ENCODE assay signal across 9 mouse cellular contexts in the genomic region with DNA sequence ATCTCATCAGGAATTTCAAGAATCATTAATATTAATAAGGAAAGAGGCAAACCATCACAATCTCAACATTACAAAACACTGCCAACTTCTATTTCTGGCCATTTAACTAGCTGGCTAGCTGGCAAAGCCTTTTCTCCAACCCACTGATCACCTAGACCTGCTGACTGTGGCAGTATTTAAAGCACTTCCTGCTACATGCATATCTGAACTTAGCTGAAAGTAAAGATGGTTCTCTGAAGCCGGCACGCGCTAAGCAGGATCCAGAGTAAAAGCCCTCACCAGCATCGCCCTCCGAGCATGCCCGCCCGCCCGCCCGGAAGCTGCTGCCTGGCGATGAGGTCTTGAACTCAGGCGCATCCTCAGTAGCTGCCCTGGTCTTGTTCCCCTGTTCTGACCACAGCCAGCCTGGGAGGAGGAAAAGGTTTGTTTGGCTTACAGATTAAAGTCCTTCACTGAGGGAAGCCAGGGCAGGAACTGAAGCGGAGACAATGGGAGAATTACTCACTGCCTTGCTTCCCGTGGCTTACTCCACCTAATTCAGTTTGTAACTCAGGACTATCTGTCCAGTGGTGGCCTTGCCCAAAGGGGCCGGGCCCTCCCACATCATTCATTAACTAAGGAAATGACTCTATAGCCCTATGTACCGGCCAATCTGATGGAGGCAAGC. TPM values are rescaled to one million over a fixed set of nuclear protein-coding genes. Genes with fewer than 3 reads are reported as not detected.
DNase-seq lines count a peak whose midpoint lies in the region; ATAC-seq and TF ChIP-seq lines count a peak whose summit lies in the region.
"Had no signal": no experiment of that assay in that cellular context is flagged by ENCODE, and none has a peak within 500 bp of the region (broad histone marks: within the 10 kb centered on the region; RNA-seq: fewer than 3 reads in every experiment).

No protein-coding gene starts in this region.

- H3K36me3 ChIP-seq in forebrain, embryonic 11.5 days (ENCODE audit: control insufficient read depth, insufficient read depth, low read length): no peaks in the 10 kb centered on the region
- H3K36me3 ChIP-seq in forebrain, embryonic 15.5 days: no peaks in the 10 kb centered on the region
- H3K36me3 ChIP-seq in liver, embryonic 11.5 days (ENCODE audit: control insufficient read depth, insufficient read depth, low read length): no peaks in the 10 kb centered on the region
- no peaks in the 10 kb centered on the region for H3K36me3 ChIP-seq in stomach, postnatal 0 days (ENCODE audit: control insufficient read depth, insufficient read depth, low read length)

- H3K27ac ChIP-seq in forebrain, embryonic 11.5 days (ENCODE audit: low read depth, low read length): no peak overlapping the region
- no peak overlapping the region for H3K27ac ChIP-seq in forebrain, embryonic 15.5 days (replicated peaks)
- no peak overlapping the region for H3K27ac ChIP-seq in liver, embryonic 11.5 days (ENCODE audit: low read depth, low read length)
- no peak overlapping the region; the same call in 1 of the 2 replicates for H3K27ac ChIP-seq in stomach, postnatal 0 days (replicated peaks)

- H3K9me3 ChIP-seq in forebrain, embryonic 11.5 days (ENCODE audit: control insufficient read depth, low read length): no peaks in the 10 kb centered on the region
- H3K9me3 ChIP-seq in forebrain, embryonic 15.5 days: no peaks in the 10 kb centered on the region
- H3K9me3 ChIP-seq in liver, embryonic 11.5 days (ENCODE audit: control insufficient read depth, low read length): no peaks in the 10 kb centered on the region
- H3K9me3 ChIP-seq in stomach, postnatal 0 days (ENCODE audit: control insufficient read depth, low read length): no peaks in the 10 kb centered on the region

- no peak for TF ChIP-seq EP300 in stomach, postnatal 0 days (optimal IDR thresholded peaks at IDR 0.05)

- no peak overlapping the region for H3K9ac ChIP-seq in forebrain, embryonic 11.5 days (ENCODE audit: low read length)
- H3K9ac ChIP-seq in forebrain, embryonic 15.5 days (replicated peaks): no peak overlapping the region
- no peak overlapping the region for H3K9ac ChIP-seq in liver, embryonic 11.5 days (ENCODE audit: low read depth, low read length)
- H3K9ac ChIP-seq in stomach, postnatal 0 days (ENCODE audit: low read length): no peak overlapping the region

- H3K4me1 ChIP-seq in forebrain, embryonic 11.5 days (replicated peaks; ENCODE audit: control insufficient read depth, insufficient read depth, low read length): no peaks in the 10 kb centered on the region
- no peaks in the 10 kb centered on the region for H3K4me1 ChIP-seq in forebrain, embryonic 15.5 days
- no peaks in the 10 kb centered on the region for H3K4me1 ChIP-seq in liver, embryonic 11.5 days (replicated peaks; ENCODE audit: control insufficient read depth, insufficient read depth, low read length)
- H3K4me1 ChIP-seq in stomach, postnatal 0 days (replicated peaks; ENCODE audit: control insufficient read depth, insufficient read depth): no peaks in the 10 kb centered on the region

- H3K4me2 ChIP-seq in forebrain, embryonic 11.5 days (ENCODE audit: low read depth, low read length, severe bottlenecking): no peak overlapping the region
- H3K4me2 ChIP-seq in forebrain, embryonic 15.5 days (replicated peaks): no peak overlapping the region
- H3K4me2 ChIP-seq in liver, embryonic 11.5 days: peak overlapping the region; percentile 32; the same call in 1 of the 2 replicates
- no peak overlapping the region for H3K4me2 ChIP-seq in stomach, postnatal 0 days (replicated peaks; ENCODE audit: low read depth)

- intact Hi-C loops in heart, postnatal 10 days (cut with DNase I): loop anchor here (5.0 kb wide), 1 partner anchor 59 kb away; no protein-coding TSS in a partner anchor

- no peak for ATAC-seq in forebrain, embryonic 11.5 days (replicated peaks; ENCODE audit: low FRiP score)
- ATAC-seq in forebrain, embryonic 15.5 days (replicated peaks): no peak
- no peak for ATAC-seq in liver, embryonic 11.5 days (replicated peaks; ENCODE audit: low FRiP score)
- ATAC-seq in stomach, postnatal 0 days (ENCODE audit: low FRiP score, low TSS enrichment): peak; percentile 87

- no peaks in the 10 kb centered on the region for H3K27me3 ChIP-seq in forebrain, embryonic 11.5 days (ENCODE audit: control insufficient read depth, insufficient read depth, low read length)
- no peaks in the 10 kb centered on the region for H3K27me3 ChIP-seq in forebrain, embryonic 15.5 days
- no peaks in the 10 kb centered on the region for H3K27me3 ChIP-seq in liver, embryonic 11.5 days (replicated peaks; ENCODE audit: control insufficient read depth, insufficient read depth, low read length)
- no peaks in the 10 kb centered on the region for H3K27me3 ChIP-seq in stomach, postnatal 0 days (ENCODE audit: control insufficient read depth, insufficient read depth, low read length)
- H3K27me3 ChIP-seq: CH12.LX had no signal

- H3K4me3 ChIP-seq in forebrain, embryonic 11.5 days (ENCODE audit: low read depth, low read length): no peak overlapping the region
- H3K4me3 ChIP-seq in forebrain, embryonic 15.5 days: no peak overlapping the region
- H3K4me3 ChIP-seq in liver, embryonic 11.5 days (ENCODE audit: low read depth, low read length): no peak overlapping the region
- no peak overlapping the region for H3K4me3 ChIP-seq in stomach, postnatal 0 days (ENCODE audit: low read depth, low read length)

- 54% methylated on average over 15 of the region's 15 CpGs for WGBS in forebrain, embryonic 11.5 days
- 58% methylated on average over 15 of the region's 15 CpGs for WGBS in forebrain, embryonic 15.5 days
- 33% methylated on average over 15 of the region's 15 CpGs for WGBS in liver, embryonic 11.5 days
- 62% methylated on average over 15 of the region's 15 CpGs for WGBS in stomach, postnatal 0 days

- DNase-seq in forebrain, embryonic 11.5 days (ENCODE audit: low spot score): peak; percentile 49
- peak; percentile 29 to 48 for DNase-seq in heart, postnatal 10 days
- peak; percentile 37 for DNase-seq in liver, embryonic 11.5 days (ENCODE audit: low spot score)
- DNase-seq in stomach, postnatal 0 days (ENCODE audit: low spot score): peak; percentile 25
- no peak for DNase-seq in layer of hippocampus, postnatal 36 days
- no peak for DNase-seq in right cerebral cortex, postnatal 10 days (ENCODE audit: low spot score in 2 of 2)
- no peak for DNase-seq in spleen, postnatal 36 days (ENCODE audit: low spot score in 2 of 2)

- no peak for TF ChIP-seq CTCF in stomach, postnatal 0 days (IDR thresholded peaks at IDR 0.05; ENCODE audit: low read depth)

RNA-seq across cellular contexts. Expression of a gene that starts 18.1 kb away (rescaled TPM):
- polyA plus RNA-seq in forebrain, embryonic 11.5 days (2014; fragmentation: Nextera tagmentation; extraction: Ambion mirVana): 19.6 and 20.3 TPM in 2 replicates
- 41.6 and 46.2 TPM in 2 replicates for polyA plus RNA-seq in forebrain, embryonic 15.5 days (2015; fragmentation: Nextera tagmentation; extraction: Ambion mirVana)
- total RNA-seq in heart, postnatal 10 days (2021): 1 to 10 TPM; 5.2 to 6.0 TPM
- 5.5 and 6.6 TPM in 2 replicates for polyA plus RNA-seq in liver, embryonic 11.5 days (2014; fragmentation: Nextera tagmentation; extraction: Ambion mirVana)
- 19.1 and 21.7 TPM in 2 replicates for polyA plus RNA-seq in stomach, postnatal 0 days (2015; fragmentation: Nextera tagmentation; extraction: Ambion mirVana)
- total RNA-seq in layer of hippocampus, postnatal 36 days (2021): 10 to 100 TPM; 20.1 to 23.1 TPM
- total RNA-seq: CH12.LX had no signal

RNA-seq across cellular contexts. Expression of a gene that starts 42.8 kb away (rescaled TPM):
- polyA plus RNA-seq in forebrain, embryonic 11.5 days (2014; fragmentation: Nextera tagmentation; extraction: Ambion mirVana): 0.12 TPM in 1 of 2 replicates, not detected in the other
- polyA plus RNA-seq in forebrain, embryonic 15.5 days (2015; fragmentation: Nextera tagmentation; extraction: Ambion mirVana): not detected in 2 replicates
- total RNA-seq in heart, postnatal 10 days (2021): not detected
- polyA plus RNA-seq in liver, embryonic 11.5 days (2014; fragmentation: Nextera tagmentation; extraction: Ambion mirVana): not detected in 2 replicates
- 0.06 and 0.15 TPM in 2 replicates for polyA plus RNA-seq in stomach, postnatal 0 days (2015; fragmentation: Nextera tagmentation; extraction: Ambion mirVana)
- not detected for total RNA-seq in layer of hippocampus, postnatal 36 days (2021)
- total RNA-seq: CH12.LX had no signal

Comparison
In these comparisons a context has a peak if more than half of its experiments do, and no peak if none do; other contexts are left out.
1. DNase-seq: peak in forebrain, embryonic 11.5 days (single experiment), heart, postnatal 10 days (2 of 2), liver, embryonic 11.5 days (single experiment) and stomach, postnatal 0 days (single experiment); none in layer of hippocampus, postnatal 36 days (0 of 2), right cerebral cortex, postnatal 10 days (0 of 2) and spleen, postnatal 36 days (0 of 2).